Mouse (Mus musculus) midbrain, embryonic 11.5 days (tissue): Measurements from ENCODE around the gene Esrrb. TPM values are rescaled to one million over a fixed set of nuclear protein-coding genes. Genes with fewer than 3 reads are reported as not detected.

ENCODE experiments used
- ATAC-seq: fragments of 200-750 bp; cut with Nextera tagmentation; 2 replicates; pipeline ENCODE4 v1.8.0; 2017; ENCODE audit warnings: moderate TSS enrichment, moderate library complexity; ENCODE audit not compliant: low FRiP score
- DNase-seq: peaks from one replicate; pipeline ENCODE4 v3.0.0; 2015; ENCODE audit warnings: low spot score; ENCODE audit errors: missing footprints
- H3K27ac ChIP-seq: fragments of 300-500 bp; sonication (generic); 2 replicates; pipeline ENCODE4 v1.5.1; 2014; ENCODE audit warnings: low read depth, low read length
- H3K27me3 ChIP-seq: fragments of 300-500 bp; sonication (generic); 2 replicates; pipeline ENCODE4 v1.6.1; 2014; ENCODE audit warnings: mild to moderate bottlenecking, low read length, moderate library complexity, mixed read lengths; ENCODE audit not compliant: control insufficient read depth, insufficient read depth
- H3K36me3 ChIP-seq: fragments of 300-500 bp; sonication (generic); 2 replicates; pipeline ENCODE4 v1.6.1; 2014; ENCODE audit warnings: mild to moderate bottlenecking, low read length, moderate library complexity, mixed read lengths; ENCODE audit not compliant: control insufficient read depth, insufficient read depth
- H3K4me1 ChIP-seq: fragments of 300-500 bp; sonication (generic); 2 replicates; pipeline ENCODE4 v1.6.1; 2014; ENCODE audit warnings: low read length; ENCODE audit not compliant: control insufficient read depth, insufficient read depth
- H3K4me2 ChIP-seq: fragments of 300-500 bp; sonication (generic); 2 replicates; pipeline ENCODE4 v1.6.1; 2014; ENCODE audit warnings: mild to moderate bottlenecking, moderate library complexity
- H3K4me3 ChIP-seq: fragments of 300-500 bp; sonication (generic); 2 replicates; pipeline ENCODE4 v1.5.1; 2014; ENCODE audit warnings: low read depth, low read length
- H3K9ac ChIP-seq: fragments of 300-500 bp; sonication (generic); 2 replicates; pipeline ENCODE4 v1.6.1; 2014; ENCODE audit warnings: low read length
- H3K9me3 ChIP-seq: fragments of 300-500 bp; sonication (generic); 2 replicates; pipeline ENCODE4 v1.6.1; 2016; ENCODE audit warnings: low read length; ENCODE audit not compliant: control insufficient read depth
- WGBS: fragments of 180-500 bp; shearing (Covaris S2); extraction: QIAGEN DNeasy Blood & Tissue Kit; methylation state at CpG from one replicate; pipeline ENCODE4 v1.1.7; 2014; 5-methylcytosine and 5-hydroxymethylcytosine counted together
- polyA plus RNA-seq: library from polyadenylated mRNA; unstranded; fragments of >200 nt; fragmentation: Nextera tagmentation; extraction: Ambion mirVana; gene quantifications from 2 replicates; pipeline ENCODE4 v1.2.1, GENCODE M21; 2014

Gene Esrrb
- polyA plus RNA-seq, 1 experiment from 2014 or later, result 1.00 TPM

- no peak for DNase-seq
- no peaks in the 10 kb centered on the region for H3K4me1 ChIP-seq
- WGBS, result 24% methylated on average over 6 of the region's 6 CpGs
- no peaks in the 10 kb centered on the region for H3K36me3 ChIP-seq
- no peak overlapping the region for H3K9ac ChIP-seq
- no peak overlapping the region for H3K4me3 ChIP-seq
- ATAC-seq, result no peak
- H3K9me3 ChIP-seq, result no peaks in the 10 kb centered on the region
- H3K27ac ChIP-seq, result no peak overlapping the region
- H3K4me2 ChIP-seq, result no peak overlapping the region
- H3K27me3 ChIP-seq, result no peaks in the 10 kb centered on the region
These were observed 137.8 kb downstream of the Esrrb start for GRCm38 (mm10) chr12:86498765-86499164.

- no peaks in the 10 kb centered on the region for H3K4me1 ChIP-seq
- WGBS, result 80% methylated on average over 10 of the region's 10 CpGs
- ATAC-seq (no peak), DNase-seq (no peak)
- no peaks in the 10 kb centered on the region for H3K9me3 ChIP-seq
- H3K4me2 ChIP-seq, result no peak overlapping the region
- no peak overlapping the region for H3K9ac ChIP-seq
- H3K27ac ChIP-seq, result no peak overlapping the region
- no peaks in the 10 kb centered on the region for H3K36me3 ChIP-seq
- no peaks in the 10 kb centered on the region for H3K27me3 ChIP-seq
- no peak overlapping the region for H3K4me3 ChIP-seq
These were observed 140.8 kb downstream of the Esrrb start for GRCm38 (mm10) chr12:86501728-86502127.

- no peaks in the 10 kb centered on the region for H3K36me3 ChIP-seq
- WGBS, result 81% methylated on average over 4 of the region's 4 CpGs
- no peak overlapping the region for H3K27ac ChIP-seq
- H3K4me2 ChIP-seq, result no peak overlapping the region
- no peaks in the 10 kb centered on the region for H3K4me1 ChIP-seq
- H3K9ac ChIP-seq, result no peak overlapping the region
- DNase-seq, result no peak
- ATAC-seq, result no peak
- H3K27me3 ChIP-seq, result no peaks in the 10 kb centered on the region
- no peaks in the 10 kb centered on the region for H3K9me3 ChIP-seq
- H3K4me3 ChIP-seq, result no peak overlapping the region
These were observed 143.0 kb downstream of the Esrrb start for GRCm38 (mm10) chr12:86503921-86504320.

- Histone ChIP-seq H3K9me3 (no peaks in the 10 kb centered on the region), H3K4me1 (0 out of 2 replicates have a peak, but pooled peaks cover 1% of the 10 kb centered on the region), H3K27me3 (no peaks in the 10 kb centered on the region), H3K36me3 (no peaks in the 10 kb centered on the region), H3K9ac (no peak overlapping the region), H3K27ac (no peak overlapping the region), H3K4me3 (no peak overlapping the region), H3K4me2 (no peak overlapping the region)
- ATAC-seq, result no peak
- no peak for DNase-seq
- 89% methylated on average over 3 of the region's 3 CpGs for WGBS
These were observed 143.4 kb downstream of the Esrrb start for GRCm38 (mm10) chr12:86504321-86504720.

GRCm38 (mm10) chr12:86507741-86508140 is 146.8 kb downstream of the Esrrb start:
- no peaks in the 10 kb centered on the region for H3K9me3 ChIP-seq
- ATAC-seq (no peak), DNase-seq (peak; percentile 44)
- H3K27me3 ChIP-seq, result no peaks in the 10 kb centered on the region
- H3K4me2 ChIP-seq, result no peak overlapping the region
- no peaks in the 10 kb centered on the region for H3K36me3 ChIP-seq
- H3K27ac ChIP-seq, result no peak overlapping the region
- H3K4me3 ChIP-seq, result no peak overlapping the region
- 0 out of 2 replicates have a peak, but pooled peaks cover 2% of the 10 kb centered on the region for H3K4me1 ChIP-seq
- 83% methylated on average over 10 of the region's 10 CpGs for WGBS
- no peak overlapping the region for H3K9ac ChIP-seq

- ATAC-seq (no peak), DNase-seq (no peak)
- no peaks in the 10 kb centered on the region for H3K36me3 ChIP-seq
- H3K9me3 ChIP-seq, result no peaks in the 10 kb centered on the region
- H3K9ac ChIP-seq, result no peak overlapping the region
- WGBS, result 78% methylated on average over 6 of the region's 6 CpGs
- no peak overlapping the region for H3K27ac ChIP-seq
- 0 out of 2 replicates have a peak, but pooled peaks cover 2% of the 10 kb centered on the region for H3K4me1 ChIP-seq
- H3K4me3 ChIP-seq, result no peak overlapping the region
- H3K27me3 ChIP-seq, result no peaks in the 10 kb centered on the region
- H3K4me2 ChIP-seq, result no peak overlapping the region
These were observed 147.5 kb downstream of the Esrrb start for GRCm38 (mm10) chr12:86508313-86508988.

- Histone ChIP-seq H3K4me2 (no peak overlapping the region), H3K27me3 (no peaks in the 10 kb centered on the region), H3K27ac (no peak overlapping the region), H3K4me3 (no peak overlapping the region), H3K9ac (peak overlapping the region; percentile 16; the same call in 1 of the 2 replicates), H3K4me1 (0 out of 2 replicates have a peak, but pooled peaks cover 2% of the 10 kb centered on the region), H3K36me3 (no peaks in the 10 kb centered on the region), H3K9me3 (no peaks in the 10 kb centered on the region)
- 56% methylated on average over 13 of the region's 13 CpGs for WGBS
- DNase-seq, result no peak
- peak; percentile 33; the same call in 1 of the 2 replicates for ATAC-seq
These were observed 148.7 kb downstream of the Esrrb start for GRCm38 (mm10) chr12:86509295-86510279.

- ATAC-seq, result no peak
- Histone ChIP-seq H3K4me2 (no peak overlapping the region), H3K9me3 (no peaks in the 10 kb centered on the region), H3K4me3 (no peak overlapping the region), H3K27me3 (no peaks in the 10 kb centered on the region), H3K9ac (no peak overlapping the region), H3K36me3 (no peaks in the 10 kb centered on the region), H3K27ac (no peak overlapping the region), H3K4me1 (peaks cover 5% of the 10 kb centered on the region; the same call in 1 of the 2 replicates)
- no peak for DNase-seq
- WGBS, result 72% methylated on average over 3 of the region's 3 CpGs
These were observed 151.4 kb downstream of the Esrrb start for GRCm38 (mm10) chr12:86512335-86512734.

- H3K4me3 ChIP-seq, result no peak overlapping the region
- H3K9ac ChIP-seq, result no peak overlapping the region
- H3K36me3 ChIP-seq, result no peaks in the 10 kb centered on the region
- peaks cover 5% of the 10 kb centered on the region; the same call in 1 of the 2 replicates for H3K4me1 ChIP-seq
- no peaks in the 10 kb centered on the region for H3K27me3 ChIP-seq
- no peak overlapping the region for H3K4me2 ChIP-seq
- 90% methylated on average over 4 of the region's 4 CpGs for WGBS
- DNase-seq (no peak), ATAC-seq (no peak)
- no peak overlapping the region for H3K27ac ChIP-seq
- H3K9me3 ChIP-seq, result no peaks in the 10 kb centered on the region
These were observed 152.7 kb downstream of the Esrrb start for GRCm38 (mm10) chr12:86513596-86513995.
